Mouse (Mus musculus) frontal cortex, postnatal 25 days (tissue): ENCODE measurements around the gene Arid2.
"Not testable (repeated sequence)": the region's sequence is repeated elsewhere in the genome, so short reads cannot be mapped to it uniquely, and the experiment has no call there.

Source experiments
- DNase-seq, 2 experiments: peaks; one replicate each; pipeline ENCODE4 v3.0.0; 2022; ENCODE audit warnings: low spot score in 2 of 2

Arid2 gene

DNA sequence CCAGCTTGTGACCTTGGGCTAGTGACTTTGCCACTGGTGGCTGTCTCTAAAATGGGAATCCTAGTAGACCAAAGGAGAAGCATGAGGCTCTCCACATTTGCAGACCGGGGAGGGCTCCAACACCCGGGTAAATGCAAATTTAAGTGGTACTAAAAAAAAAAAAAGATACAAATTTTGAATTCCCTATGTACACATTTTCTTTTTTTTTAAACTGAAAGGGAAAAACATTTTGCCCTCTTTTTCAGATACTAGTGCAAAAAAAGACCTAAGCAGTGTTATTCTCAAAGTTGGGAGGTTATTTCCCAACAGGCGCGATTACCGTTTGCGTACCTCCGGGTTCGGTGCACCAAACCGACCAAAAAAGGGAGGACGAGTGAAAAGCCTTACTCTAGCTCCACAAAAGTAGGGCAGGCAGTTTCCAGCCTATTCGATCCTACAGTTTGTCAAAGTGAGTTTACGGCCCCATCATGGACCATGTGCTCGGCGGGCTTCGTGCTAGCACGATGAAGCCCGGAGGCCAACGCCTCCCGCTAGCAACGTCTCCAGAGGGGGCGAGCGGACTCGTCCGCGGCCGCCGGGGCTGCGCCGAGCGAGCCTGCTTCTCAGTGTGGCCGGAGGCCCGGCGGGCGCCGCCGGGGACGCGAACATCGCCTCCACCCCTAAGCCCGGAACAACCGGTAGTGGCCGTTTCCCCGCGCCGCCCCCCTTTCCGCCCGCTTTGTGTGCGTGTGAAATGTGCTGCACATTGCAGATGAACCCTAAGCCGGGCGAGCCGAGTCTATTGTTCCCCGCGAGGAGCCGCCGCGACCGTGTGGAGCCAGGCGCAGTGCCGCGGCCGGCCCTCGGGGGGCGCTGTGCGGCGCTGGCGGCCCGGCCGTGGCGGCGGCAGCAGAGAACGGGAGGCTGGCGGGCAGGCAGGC lies 1.0 kb upstream of the Arid2 start:
- peak; percentile 90 to 91 for DNase-seq

DNA sequence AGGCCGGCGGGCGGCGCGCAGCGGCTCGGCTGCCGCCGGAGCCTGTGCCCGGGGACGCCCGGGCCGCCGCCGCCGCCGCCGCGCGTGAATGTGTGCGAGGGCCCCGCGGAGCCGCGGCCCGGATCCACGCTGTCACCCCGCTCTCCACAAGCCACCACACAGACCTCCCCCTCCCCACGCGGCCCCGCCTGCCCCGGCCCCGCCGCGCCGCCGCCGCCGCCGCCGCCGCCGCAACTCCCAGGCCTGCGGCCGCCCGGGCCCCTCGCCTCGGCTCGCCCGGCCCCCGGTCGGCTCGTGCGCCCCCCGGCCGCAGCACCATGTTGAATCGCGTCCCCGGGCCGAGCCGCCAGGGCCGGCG lies 404 bp upstream of the Arid2 start:
- DNase-seq, result no peak

GRCm38 (mm10) chr15:96287976-96288835 lies 888 bp downstream of the Arid2 start:
- DNase-seq, result peak; percentile 16 to 30

GRCm38 (mm10) chr15:96288836-96289390 lies 1.6 kb downstream of the Arid2 start:
- DNase-seq, result no peak

GRCm38 (mm10) chr15:96290001-96290400 lies 2.7 kb downstream of the Arid2 start:
- no peak for DNase-seq

GRCm38 (mm10) chr15:96293444-96293843 lies 6.1 kb downstream of the Arid2 start:
- no peak for DNase-seq

DNA sequence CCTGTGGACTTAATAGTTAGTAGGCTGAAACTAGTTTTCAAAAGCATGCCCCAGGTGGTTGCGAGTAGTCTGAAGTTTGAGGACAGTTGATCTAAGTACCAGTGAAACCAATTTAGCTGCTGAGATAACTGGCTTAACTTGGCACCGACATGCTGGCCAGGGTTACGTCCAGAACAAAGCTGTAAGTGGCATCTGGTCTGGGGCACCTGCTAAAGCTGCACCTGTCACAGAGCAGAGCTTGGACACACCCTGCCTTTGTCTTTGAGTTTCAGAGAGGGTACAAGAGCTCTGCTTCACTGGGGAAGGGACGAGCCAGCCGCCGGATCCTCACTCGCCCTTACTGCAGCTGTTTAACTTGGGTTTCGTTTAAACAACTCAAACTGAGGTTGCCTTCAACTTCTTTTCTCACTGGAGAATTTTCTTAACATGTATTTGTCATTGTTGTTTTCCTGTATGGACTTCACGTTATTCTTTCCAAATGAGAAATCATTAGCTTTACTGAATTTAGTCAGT lies 9.8 kb downstream of the Arid2 start:
- no peak for DNase-seq

- DNase-seq, result no peak
Measured at GRCm38 (mm10) chr15:96297623-96298188, 10.4 kb downstream of the Arid2 start.

GRCm38 (mm10) chr15:96309310-96309709 lies 22.0 kb downstream of the Arid2 start:
- DNase-seq, result no peak

DNA sequence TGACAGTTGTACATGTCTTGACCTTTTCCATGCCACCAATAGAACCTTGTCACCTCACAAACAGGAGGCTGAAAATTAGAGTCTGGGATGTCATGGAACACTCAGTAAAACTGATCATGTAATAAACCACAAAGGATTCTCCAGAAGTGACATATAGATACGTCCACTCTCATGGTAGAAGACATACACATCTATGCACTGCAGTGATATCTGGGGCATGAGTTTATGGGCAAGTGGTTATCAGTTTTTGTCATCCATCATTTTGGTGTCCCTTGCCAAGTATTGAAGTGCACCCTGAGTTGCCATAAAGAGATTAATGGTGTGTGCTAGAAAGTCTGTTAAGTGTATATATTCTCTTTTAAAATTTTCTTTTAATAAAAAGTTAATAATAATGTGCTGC lies 25.6 kb downstream of the Arid2 start:
- DNase-seq, result no peak

DNA sequence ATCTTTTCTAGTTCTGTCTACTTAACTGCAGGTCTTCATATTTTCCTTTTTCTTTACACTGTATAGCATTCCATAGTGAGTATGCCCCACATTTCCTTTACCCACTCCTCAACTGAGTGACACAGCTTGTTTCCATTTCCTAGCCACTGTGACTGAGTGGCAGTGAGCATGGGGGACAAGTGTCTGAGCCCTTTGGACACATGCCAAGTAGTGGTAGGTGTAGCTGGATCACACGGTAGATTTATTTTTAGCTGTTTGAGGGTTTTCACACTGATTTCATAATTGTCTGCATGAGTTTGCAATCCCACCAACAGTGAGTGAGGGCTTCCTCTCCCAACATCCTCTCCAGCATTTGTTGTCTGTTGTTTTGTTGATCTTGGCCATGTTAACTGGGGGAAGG lies 28.3 kb downstream of the Arid2 start:
- DNase-seq, result no peak

GRCm38 (mm10) chr15:96319335-96319734 lies 32.0 kb downstream of the Arid2 start:
- no peak for DNase-seq

DNA sequence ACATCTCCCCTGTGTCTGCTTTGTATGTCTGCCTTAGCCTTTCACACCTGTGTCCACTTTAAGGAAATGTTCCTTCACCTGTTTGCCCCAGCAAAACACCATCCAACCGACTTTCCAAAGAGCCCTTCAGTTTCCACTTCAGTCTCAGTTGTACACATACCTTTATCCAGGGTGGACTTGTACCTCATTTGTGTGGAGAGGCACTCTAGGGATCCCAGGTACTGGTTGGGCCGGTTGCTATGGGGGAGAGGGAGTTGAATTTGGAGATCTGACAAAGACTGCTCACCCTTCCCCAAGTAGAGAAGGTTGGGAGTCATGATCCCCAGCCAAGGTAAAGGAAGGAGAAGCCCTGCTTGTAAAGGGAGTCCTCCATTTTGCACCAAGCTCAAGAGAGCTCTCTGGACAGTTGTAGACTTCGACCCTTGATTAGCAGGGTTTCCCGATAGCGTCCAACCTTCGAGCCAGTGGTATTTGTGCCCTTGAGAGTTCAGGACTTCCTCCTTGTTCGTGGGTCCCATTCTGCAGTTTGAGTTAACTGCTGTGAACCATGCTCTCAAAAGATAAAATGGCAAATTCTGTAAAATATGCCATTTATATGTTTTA lies 38.5 kb downstream of the Arid2 start:
- DNase-seq, result no peak

- not testable (repeated sequence) for DNase-seq
Measured at GRCm38 (mm10) chr15:96328722-96329121, 41.4 kb downstream of the Arid2 start.

- no peak for DNase-seq
Measured at GRCm38 (mm10) chr15:96330536-96330935, 43.2 kb downstream of the Arid2 start.

GRCm38 (mm10) chr15:96332468-96333213 lies 45.3 kb downstream of the Arid2 start:
- no peak for DNase-seq

DNA sequence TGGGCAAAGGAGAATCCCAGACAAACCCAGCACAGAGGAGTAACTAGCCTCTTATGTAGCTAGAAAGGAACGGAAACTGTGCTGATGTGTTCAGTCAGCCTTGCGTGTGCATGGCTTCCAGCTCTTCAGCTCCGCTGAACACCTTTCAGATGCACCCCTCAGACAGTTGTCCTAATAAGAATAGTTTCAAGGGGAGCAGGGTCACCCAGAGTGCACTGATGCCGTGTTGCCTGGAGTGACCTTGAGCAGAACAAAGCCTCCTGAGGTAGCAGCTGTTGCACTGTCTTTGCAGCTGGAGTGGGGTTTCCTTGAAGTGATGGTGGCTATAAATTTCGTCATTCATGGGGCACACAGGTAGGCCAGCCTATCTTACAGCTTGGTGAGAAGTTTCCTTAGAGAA lies 46.0 kb downstream of the Arid2 start:
- DNase-seq, result no peak

GRCm38 (mm10) chr15:96340924-96341323 lies 53.6 kb downstream of the Arid2 start:
- DNase-seq, result no peak

DNA sequence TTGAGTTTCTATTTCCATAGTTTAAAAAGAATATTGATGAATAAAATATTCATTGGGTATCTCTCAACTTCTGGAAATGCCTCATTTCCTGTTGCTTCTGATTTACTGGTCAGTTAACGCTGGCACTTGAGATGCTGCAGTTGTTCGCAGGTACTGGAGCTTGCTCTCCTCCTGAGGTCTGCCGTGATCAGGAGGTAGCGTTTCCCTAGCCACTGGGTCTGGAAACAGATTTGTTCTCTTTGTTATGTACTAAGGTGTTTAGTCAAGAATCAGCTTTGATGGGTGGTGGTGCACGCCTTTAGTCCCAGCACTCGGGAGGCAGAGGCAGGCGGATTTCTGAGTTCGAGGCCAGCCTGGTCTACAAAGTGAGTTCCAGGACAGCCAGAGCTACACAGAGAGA lies 54.8 kb downstream of the Arid2 start:
- no peak for DNase-seq

GRCm38 (mm10) chr15:96342871-96343270 lies 55.6 kb downstream of the Arid2 start:
- DNase-seq, result no peak
